19 mouse cellular contexts compared by ENCODE assay signal in genomic region chr12:9007146-9007545, GRCm38 (mm10). TPM values are rescaled to one million over a fixed set of nuclear protein-coding genes. Genes with fewer than 3 reads are reported as not detected.
"Had no signal": no experiment of that assay in that cellular context is flagged by ENCODE, and none has a peak within 500 bp of the region (broad histone marks: within the 10 kb centered on the region; RNA-seq: fewer than 3 reads in every experiment).

No protein-coding gene starts in this region.

- H3K27me3 ChIP-seq: midbrain, embryonic 13.5 days; midbrain, embryonic 15.5 days had no signal

- ATAC-seq: midbrain, embryonic 13.5 days; midbrain, embryonic 15.5 days had no signal

- H3K9me3 ChIP-seq: megakaryocyte, embryonic 14.5 days; midbrain, embryonic 13.5 days; midbrain, embryonic 15.5 days had no signal

- DNase-seq: lung, adult 18-20 months; lung, embryonic 14.5 days; lung, postnatal 10 days; lung, postnatal 4 days; retina, postnatal 1 day; right cerebral cortex, adult 18-20 months; right cerebral cortex, postnatal 25 days; right cerebral cortex, postnatal 4 days; spleen, adult 18-20 months; thymus, adult 18-20 months; thymus, postnatal 14 days; thymus, postnatal 36 days had no signal

- H3K9ac ChIP-seq: lung, embryonic 14.5 days; midbrain, embryonic 13.5 days; midbrain, embryonic 15.5 days had no signal

- H3K4me2 ChIP-seq: lung, embryonic 14.5 days; midbrain, embryonic 11.5 days; midbrain, embryonic 13.5 days; midbrain, embryonic 15.5 days had no signal

- H3K27ac ChIP-seq: midbrain, embryonic 13.5 days; midbrain, embryonic 15.5 days had no signal

- H3K4me1 ChIP-seq: midbrain, embryonic 13.5 days; midbrain, embryonic 15.5 days had no signal

- H3K4me3 ChIP-seq: megakaryocyte, embryonic 14.5 days; midbrain, embryonic 13.5 days; midbrain, embryonic 15.5 days had no signal

RNA-seq across cellular contexts. Expression of gene Matn3, which starts 59.4 kb away (rescaled TPM):
- total RNA-seq: monocyte, adult 5-6 weeks; neutrophil, adult 5-6 weeks had no signal
- polyA plus RNA-seq: small intestine, adult 2 months had no signal
